ENCODE assay signal across 28 mouse cellular contexts in genomic region chr3:146735657-146736056, GRCm38 (mm10). TPM values are rescaled to one million over a fixed set of nuclear protein-coding genes. Genes with fewer than 3 reads are reported as not detected.
DNase-seq lines count a peak whose midpoint lies in the region; ATAC-seq and TF ChIP-seq lines count a peak whose summit lies in the region.
"Had no signal": no experiment of that assay in that cellular context is flagged by ENCODE, and none has a peak within 500 bp of the region (broad histone marks: within the 10 kb centered on the region; RNA-seq: fewer than 3 reads in every experiment).

No protein-coding gene starts in this region.

- H3K4me1 ChIP-seq in heart, postnatal 0 days (ENCODE audit: control insufficient read depth, insufficient read depth), result peaks cover 10% of the 10 kb centered on the region
- H3K4me1 ChIP-seq in liver, embryonic 14.5 days (replicated peaks; ENCODE audit: control insufficient read depth in 2 of 2, insufficient read depth in 2 of 2, low read length in 1 of 2), result peaks cover 0 to 14% of the 10 kb centered on the region in 2 experiments; a peak in 3 of 4 replicates
- no peaks in the 10 kb centered on the region for H3K4me1 ChIP-seq in liver, postnatal 0 days (ENCODE audit: insufficient read depth)
- H3K4me1 ChIP-seq: forebrain, embryonic 13.5 days; hindbrain, embryonic 15.5 days; kidney, embryonic 15.5 days; midbrain, embryonic 12.5 days; neural tube, embryonic 13.5 days had no signal

- ATAC-seq in heart, postnatal 0 days (ENCODE audit: insufficient read depth, low read depth), result 0 out of 2 replicates have a peak, but pooled peaks have one; percentile 6
- peak; percentile 55 for ATAC-seq in liver, embryonic 14.5 days (ENCODE audit: insufficient read depth)
- no peak for ATAC-seq in liver, postnatal 0 days
- ATAC-seq in megakaryocyte-erythroid progenitor cell, adult 5-6 weeks (replicated peaks; ENCODE audit: low FRiP score, low TSS enrichment, poor library complexity, severe bottlenecking), result peak; percentile 76
- ATAC-seq: forebrain, embryonic 13.5 days; inflammation-experienced regulatory T-cells, adult 6 months; lung, postnatal 0 days; Patski had no signal

- 45% methylated on average over 3 of the region's 3 CpGs for WGBS in heart, postnatal 0 days
- 39% methylated on average over 3 of the region's 3 CpGs for WGBS in liver, embryonic 14.5 days (ENCODE audit: insufficient replicate concordance)
- WGBS in liver, postnatal 0 days (ENCODE audit: insufficient replicate concordance), result 63% methylated on average over 3 of the region's 3 CpGs

- no peak overlapping the region for H3K9ac ChIP-seq in heart, postnatal 0 days (replicated peaks; ENCODE audit: low read depth, low read length)
- H3K9ac ChIP-seq in liver, embryonic 14.5 days (replicated peaks), result no peak overlapping the region
- no peak overlapping the region for H3K9ac ChIP-seq in liver, postnatal 0 days (replicated peaks)
- H3K9ac ChIP-seq: forebrain, embryonic 13.5 days; hindbrain, embryonic 15.5 days; kidney, embryonic 15.5 days; midbrain, embryonic 12.5 days; neural tube, embryonic 13.5 days had no signal

- DNase-seq in heart, adult 11 months, result peak; percentile 72
- DNase-seq in heart, postnatal 10 days, result no peak
- no peak for DNase-seq in heart, postnatal 0 days (ENCODE audit: low spot score)
- DNase-seq in heart, adult 8-10 months (ENCODE audit: low spot score), result no peak
- no peak for DNase-seq in liver, embryonic 14.5 days (ENCODE audit: low read depth in 3 of 3, low spot score in 3 of 3)
- DNase-seq in liver, postnatal 0 days, result no peak
- DNase-seq in kidney, adult 8-10 months, result no peak
- DNase-seq: adrenal gland, postnatal 10 days; cerebellum, adult 8-10 months; cerebellum, postnatal 25 days; gastrocnemius, postnatal 25 days; kidney, adult 11 months; kidney, postnatal 25 days; lung, adult 18-20 months; lung, postnatal 4 days; thymus, adult 2 months; thymus, postnatal 36 days had no signal

- peaks cover 48% of the 10 kb centered on the region for H3K36me3 ChIP-seq in heart, postnatal 0 days (replicated peaks; ENCODE audit: control insufficient read depth, insufficient read depth, low read length)
- no peaks in the 10 kb centered on the region; the same call in 1 of the 2 replicates for H3K36me3 ChIP-seq in liver, embryonic 14.5 days (replicated peaks; ENCODE audit: control insufficient read depth, insufficient read depth, low read depth)
- peaks cover 18% of the 10 kb centered on the region for H3K36me3 ChIP-seq in liver, postnatal 0 days (replicated peaks; ENCODE audit: insufficient read depth, low read length)

- intact Hi-C loops in heart, postnatal 10 days (cut with DNase I), result loop anchor here (5.0 kb wide), 1 partner anchor 168 kb away; no protein-coding TSS in a partner anchor

- no peak overlapping the region for H3K4me3 ChIP-seq in heart, postnatal 0 days (ENCODE audit: low read depth, low read length)
- H3K4me3 ChIP-seq in liver, embryonic 14.5 days (ENCODE audit: insufficient read depth in 1 of 2, low read depth in 2 of 2, low read length in 2 of 2), result no peak overlapping the region
- no peak overlapping the region for H3K4me3 ChIP-seq in liver, postnatal 0 days (ENCODE audit: low read depth, low read length)
- H3K4me3 ChIP-seq: forebrain, embryonic 13.5 days; hindbrain, embryonic 15.5 days; kidney, embryonic 15.5 days; midbrain, embryonic 12.5 days; neural tube, embryonic 13.5 days had no signal

- H3K27ac ChIP-seq in heart, postnatal 0 days (ENCODE audit: low read depth), result 0 out of 2 replicates have a peak overlapping the region, but pooled peaks have one; percentile 15
- H3K27ac ChIP-seq in liver, embryonic 14.5 days, result no peak overlapping the region
- H3K27ac ChIP-seq in liver, postnatal 0 days (ENCODE audit: low read depth), result no peak overlapping the region
- H3K27ac ChIP-seq: forebrain, embryonic 13.5 days; hindbrain, embryonic 15.5 days; kidney, embryonic 15.5 days; midbrain, embryonic 12.5 days; neural tube, embryonic 13.5 days had no signal

- TF ChIP-seq CTCF in heart, postnatal 0 days (IDR thresholded peaks at IDR 0.05; ENCODE audit: low read depth), result no peak
- no peak for TF ChIP-seq CTCF in liver, embryonic 14.5 days (IDR thresholded peaks at IDR 0.05; ENCODE audit: low read depth)
- no peak for TF ChIP-seq CTCF in liver, postnatal 0 days (IDR thresholded peaks at IDR 0.05; ENCODE audit: low read depth)

- no peaks in the 10 kb centered on the region for H3K9me3 ChIP-seq in heart, postnatal 0 days (replicated peaks; ENCODE audit: control insufficient read depth, low read length)
- no peaks in the 10 kb centered on the region for H3K9me3 ChIP-seq in liver, embryonic 14.5 days (ENCODE audit: control insufficient read depth, low read length)
- no peaks in the 10 kb centered on the region for H3K9me3 ChIP-seq in liver, postnatal 0 days (ENCODE audit: low read length)
- H3K9me3 ChIP-seq: forebrain, embryonic 13.5 days; G1E; hindbrain, embryonic 15.5 days; kidney, embryonic 15.5 days; midbrain, embryonic 12.5 days; neural tube, embryonic 13.5 days had no signal

- TF ChIP-seq EP300 in heart, postnatal 0 days (IDR thresholded peaks at IDR 0.05; ENCODE audit: low read depth), result no peak
- no peak for TF ChIP-seq EP300 in liver, embryonic 14.5 days (IDR thresholded peaks at IDR 0.05; ENCODE audit: low read depth)
- TF ChIP-seq EP300 in liver, postnatal 0 days (IDR thresholded peaks at IDR 0.05; ENCODE audit: low read depth), result no peak

- H3K27me3 ChIP-seq in heart, postnatal 0 days (ENCODE audit: control insufficient read depth, insufficient read depth, low read length), result no peaks in the 10 kb centered on the region
- no peaks in the 10 kb centered on the region for H3K27me3 ChIP-seq in liver, embryonic 14.5 days (ENCODE audit: control insufficient read depth, insufficient read depth, low read length)
- H3K27me3 ChIP-seq in liver, postnatal 0 days (ENCODE audit: insufficient read depth, low read length), result no peaks in the 10 kb centered on the region
- H3K27me3 ChIP-seq: forebrain, embryonic 13.5 days; hindbrain, embryonic 15.5 days; kidney, embryonic 15.5 days; midbrain, embryonic 12.5 days; neural tube, embryonic 13.5 days; Patski had no signal

- no peak overlapping the region for H3K4me2 ChIP-seq in heart, postnatal 0 days (ENCODE audit: low read depth, low read length)
- H3K4me2 ChIP-seq in liver, embryonic 14.5 days (ENCODE audit: low read depth), result no peak overlapping the region
- no peak overlapping the region for H3K4me2 ChIP-seq in liver, postnatal 0 days (ENCODE audit: low read depth, low read length)
- H3K4me2 ChIP-seq: forebrain, embryonic 13.5 days; hindbrain, embryonic 15.5 days; kidney, embryonic 15.5 days; midbrain, embryonic 12.5 days; neural tube, embryonic 13.5 days had no signal

RNA-seq across cellular contexts. Expression of gene Samd13, which starts 50.3 kb away (rescaled TPM):
- 1 to 10 TPM; 1.8 TPM for total RNA-seq in heart, postnatal 10 days (2021)
- total RNA-seq in heart, postnatal 0 days (2014; rRNA removed; ENCODE audit: low replicate concordance), result 0.42 and 3.6 TPM in 2 replicates
- 1.8 and 2.8 TPM in 2 replicates for polyA plus RNA-seq in heart, postnatal 0 days (2015; fragmentation: Nextera tagmentation; extraction: Ambion mirVana)
- 1 to 10 TPM; 2.4 to 3.9 (median 3.2) TPM for total RNA-seq in heart, adult 8-10 months (2022)
- polyA plus RNA-seq in liver, embryonic 14.5 days (2012; rRNA removed), result 0.06 and 0.27 TPM in 2 replicates
- 0.15 TPM in 1 of 2 replicates, not detected in the other for polyA plus RNA-seq in liver, embryonic 14.5 days (2014; fragmentation: Nextera tagmentation; extraction: Ambion mirVana)
- polyA plus RNA-seq in liver, postnatal 0 days (2015; fragmentation: Nextera tagmentation; extraction: Ambion mirVana), result 0.11 TPM in 1 of 2 replicates, not detected in the other
- total RNA-seq in megakaryocyte-erythroid progenitor cell, adult 5-6 weeks (2014; fragmentation: Nextera tagmentation), result 6.9 and 8.6 TPM in 2 replicates
- 3.6 and 5.7 TPM in 2 replicates for total RNA-seq in megakaryocyte-erythroid progenitor cell, adult 5-6 weeks (2017)
- total RNA-seq: layer of hippocampus, postnatal 25 days had no signal
- polyA plus RNA-seq: Patski; thymus, adult 2 months had no signal
